Mouse (Mus musculus) heart, embryonic 16.5 days (tissue): ENCODE data around the gene Fdxacb1. TPM values are rescaled to one million over a fixed set of nuclear protein-coding genes. Genes with fewer than 3 reads are reported as not detected.

Experiments used
- ATAC-seq: fragments of 200-750 bp; cut with Nextera tagmentation; replicated peaks from 2 replicates; pipeline ENCODE4 v1.8.0; 2017; ENCODE audit warnings: moderate number of reproducible peaks; ENCODE audit not compliant: insufficient read depth, low FRiP score; ENCODE audit errors: extremely low read depth
- H3K27ac ChIP-seq: fragments of 300-500 bp; sonication (generic); 2 replicates; pipeline ENCODE4 v1.5.1; 2014; ENCODE audit warnings: mild to moderate bottlenecking, low read length, control low read depth, moderate library complexity
- H3K27me3 ChIP-seq: fragments of 300-500 bp; sonication (generic); 2 replicates; pipeline ENCODE4 v1.6.1; 2014; ENCODE audit warnings: low read length, mixed read lengths; ENCODE audit not compliant: control insufficient read depth, insufficient read depth
- H3K36me3 ChIP-seq: fragments of 300-500 bp; sonication (generic); 2 replicates; pipeline ENCODE4 v1.6.1; 2014; ENCODE audit not compliant: control insufficient read depth, insufficient read depth
- H3K4me1 ChIP-seq: fragments of 300-500 bp; sonication (generic); 2 replicates; pipeline ENCODE4 v1.6.1; 2014; ENCODE audit warnings: low read length, mixed read lengths; ENCODE audit not compliant: control insufficient read depth, insufficient read depth
- H3K4me2 ChIP-seq: fragments of 300-500 bp; sonication (generic); 2 replicates; pipeline ENCODE4 v1.6.1; 2014; ENCODE audit warnings: low read depth, mild to moderate bottlenecking, control low read depth, low read length
- H3K4me3 ChIP-seq: fragments of 300-500 bp; sonication (generic); 2 replicates; pipeline ENCODE4 v1.5.1; 2014; ENCODE audit warnings: mild to moderate bottlenecking, control low read depth, low read length
- H3K9ac ChIP-seq: fragments of 300-500 bp; sonication (generic); 2 replicates; pipeline ENCODE4 v1.6.1; 2014; ENCODE audit warnings: low read length, control low read depth
- H3K9me3 ChIP-seq: fragments of 300-500 bp; sonication (generic); replicated peaks from 2 replicates; pipeline ENCODE4 v1.6.1; 2016; ENCODE audit warnings: low read length; ENCODE audit not compliant: control insufficient read depth
- WGBS: fragments of 180-500 bp; shearing (Covaris S2); extraction: QIAGEN DNeasy Blood & Tissue Kit; methylation state at CpG from one replicate; pipeline ENCODE4 v1.1.7; 2014; 5-methylcytosine and 5-hydroxymethylcytosine counted together
- polyA plus RNA-seq: library from polyadenylated mRNA; unstranded; fragments of >200 nt; fragmentation: Nextera tagmentation; extraction: Ambion mirVana; gene quantifications from 2 replicates; pipeline ENCODE4 v1.2.1, GENCODE M21; 2015

Gene Fdxacb1
- polyA plus RNA-seq, 1 experiment from 2014 or later, result 11.0 TPM

- Histone ChIP-seq H3K4me3 (no peak overlapping the region), H3K9ac (no peak overlapping the region), H3K9me3 (no peaks in the 10 kb centered on the region), H3K27me3 (no peaks in the 10 kb centered on the region), H3K4me2 (no peak overlapping the region), H3K27ac (no peak overlapping the region), H3K36me3 (peaks cover 13% of the 10 kb centered on the region), H3K4me1 (peaks cover 3% of the 10 kb centered on the region; the same call in 1 of the 2 replicates)
- no peak for ATAC-seq
- WGBS, result 58% methylated on average over 5 of the region's 5 CpGs
These were observed 11.3 kb upstream of the Fdxacb1 start for GRCm38 (mm10) chr9:50756711-50757110.

GRCm38 (mm10) chr9:50761520-50762243 is 6.4 kb upstream of the Fdxacb1 start:
- Histone ChIP-seq H3K4me1 (no peaks in the 10 kb centered on the region), H3K4me2 (no peak overlapping the region), H3K36me3 (peaks cover 3% of the 10 kb centered on the region), H3K9ac (no peak overlapping the region), H3K4me3 (no peak overlapping the region), H3K27ac (no peak overlapping the region), H3K27me3 (no peaks in the 10 kb centered on the region), H3K9me3 (no peaks in the 10 kb centered on the region)
- WGBS, result 60% methylated on average over 6 of the region's 6 CpGs
- ATAC-seq, result no peak

DNA sequence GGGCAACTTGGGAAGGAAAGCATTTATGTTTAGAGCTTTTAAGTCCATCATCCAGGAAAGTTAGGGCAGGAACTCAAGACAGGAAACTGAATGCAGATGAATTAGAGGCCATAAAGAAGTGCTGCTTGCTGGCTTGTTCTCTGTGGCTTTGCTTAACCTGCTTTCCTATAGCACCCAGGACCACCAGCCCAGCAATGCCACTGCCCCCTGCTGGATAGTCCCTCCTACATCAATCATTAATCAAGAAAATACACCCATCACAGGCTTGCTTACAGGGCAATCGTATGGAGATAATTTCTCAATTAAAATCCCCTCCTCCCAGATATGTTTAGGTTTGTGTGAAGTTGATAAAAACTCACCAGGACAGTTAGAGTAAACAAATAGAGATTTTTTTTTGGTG is 4.7 kb upstream of the Fdxacb1 start:
- Histone ChIP-seq H3K9me3 (no peaks in the 10 kb centered on the region), H3K4me2 (no peak overlapping the region), H3K27me3 (no peaks in the 10 kb centered on the region), H3K36me3 (peaks cover 2% of the 10 kb centered on the region; the same call in 1 of the 2 replicates), H3K9ac (no peak overlapping the region), H3K4me1 (peaks cover 5% of the 10 kb centered on the region; the same call in 1 of the 2 replicates), H3K4me3 (no peak overlapping the region), H3K27ac (no peak overlapping the region)
- ATAC-seq, result no peak
- WGBS, result 64% methylated on average over 1 of the region's 1 CpGs

- peak; percentile 20 for ATAC-seq
- H3K27me3 ChIP-seq, result no peaks in the 10 kb centered on the region
- peaks cover 13% of the 10 kb centered on the region for H3K4me1 ChIP-seq
- WGBS, result 5% methylated on average over 17 of the region's 17 CpGs
- H3K4me3 ChIP-seq, result peak overlapping the region; percentile 66
- H3K27ac ChIP-seq, result peak overlapping the region; percentile 96
- no peaks in the 10 kb centered on the region for H3K9me3 ChIP-seq
- peak overlapping the region; percentile 80 for H3K4me2 ChIP-seq
- peak overlapping the region; percentile 72 for H3K9ac ChIP-seq
- peaks cover 7% of the 10 kb centered on the region; the same call in 1 of the 2 replicates for H3K36me3 ChIP-seq
These were observed 417 bp upstream of the Fdxacb1 start for GRCm38 (mm10) chr9:50767531-50768106.

DNA sequence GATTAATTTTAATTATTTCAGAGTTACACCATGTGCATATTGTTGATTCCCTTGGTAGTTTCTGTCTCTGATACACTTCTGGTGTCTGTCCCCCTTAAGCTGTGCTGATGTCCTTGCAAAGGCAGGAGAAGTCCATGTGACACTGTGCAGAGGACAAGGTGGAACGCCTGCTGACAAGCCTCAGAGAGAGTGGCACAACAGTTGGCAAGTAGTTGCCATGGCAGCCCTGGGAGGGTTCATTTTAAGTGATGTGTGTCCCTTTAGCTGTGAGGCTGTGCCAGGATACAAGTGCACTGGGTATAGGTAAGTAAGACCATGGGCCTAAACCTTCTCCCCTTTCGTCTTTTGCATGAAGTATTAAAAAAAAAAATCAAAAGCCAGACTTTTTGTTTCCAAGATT is 2.0 kb downstream of the Fdxacb1 start:
- no peaks in the 10 kb centered on the region for H3K9me3 ChIP-seq
- H3K27me3 ChIP-seq, result no peaks in the 10 kb centered on the region
- no peak overlapping the region for H3K4me3 ChIP-seq
- no peak overlapping the region for H3K27ac ChIP-seq
- 0 out of 2 replicates have a peak, but pooled peaks cover 5% of the 10 kb centered on the region for H3K36me3 ChIP-seq
- 72% methylated on average over 2 of the region's 2 CpGs for WGBS
- no peak overlapping the region for H3K4me2 ChIP-seq
- H3K9ac ChIP-seq, result no peak overlapping the region
- no peak for ATAC-seq
- peaks cover 17% of the 10 kb centered on the region for H3K4me1 ChIP-seq

DNA sequence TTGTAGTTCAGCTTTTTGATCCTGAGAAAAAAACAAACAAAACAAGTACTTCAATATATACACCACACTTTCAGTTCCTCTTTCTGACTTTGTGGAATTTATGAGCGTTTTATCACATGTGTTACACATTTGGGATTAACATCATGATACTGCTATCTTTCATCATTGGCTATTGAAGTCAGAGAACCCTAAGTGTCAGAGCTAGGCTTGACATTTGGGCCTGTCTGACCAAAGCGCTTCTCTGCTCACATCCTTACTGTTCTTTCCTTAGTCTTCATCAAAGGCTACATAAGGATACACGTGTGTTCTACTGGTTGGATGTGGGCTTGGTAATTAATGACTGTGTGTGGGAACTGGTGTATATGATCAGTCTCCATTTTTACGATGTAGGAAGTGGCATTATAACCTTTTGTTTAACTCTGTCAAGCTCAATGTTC is 6.0 kb downstream of the Fdxacb1 start:
- Histone ChIP-seq H3K36me3 (peaks cover 13% of the 10 kb centered on the region), H3K9me3 (no peaks in the 10 kb centered on the region), H3K4me1 (peaks cover 18% of the 10 kb centered on the region), H3K4me2 (peak overlapping the region; percentile 74; the same call in 1 of the 2 replicates), H3K27me3 (no peaks in the 10 kb centered on the region), H3K27ac (no peak overlapping the region), H3K9ac (no peak overlapping the region; the same call in 1 of the 2 replicates), H3K4me3 (no peak overlapping the region)
- 62% methylated on average over 4 of the region's 4 CpGs for WGBS
- ATAC-seq, result no peak

DNA sequence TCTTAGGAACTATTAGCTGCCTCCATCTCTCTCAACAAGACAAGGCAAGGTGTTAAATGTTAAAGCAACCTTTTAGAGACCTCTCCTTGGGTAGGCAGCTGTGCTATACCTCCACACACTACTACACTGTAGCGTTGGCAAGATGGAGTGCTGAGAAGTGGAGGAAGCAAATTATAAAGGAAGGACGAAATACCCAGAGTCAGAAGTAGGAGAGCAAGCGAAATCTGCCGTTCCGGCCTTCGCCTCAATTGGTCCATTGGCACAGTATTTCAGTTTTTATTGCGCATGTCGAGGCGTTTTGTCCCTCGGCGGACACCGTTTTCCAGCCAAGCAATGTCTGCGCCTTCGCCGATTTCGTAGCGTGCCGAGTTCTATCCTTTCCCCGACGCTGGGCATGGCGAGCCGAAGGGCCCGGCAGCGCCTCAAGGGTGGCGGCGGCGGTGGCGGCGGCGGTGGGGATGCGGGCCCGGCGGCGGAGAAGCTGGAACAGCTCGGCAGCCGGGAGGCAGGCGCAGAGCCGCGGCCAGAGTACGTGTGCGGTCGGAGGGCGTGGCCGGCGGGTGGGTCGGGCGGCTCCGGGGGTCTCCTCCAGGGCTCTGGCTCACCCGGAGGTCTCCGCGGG is 7.1 kb downstream of the Fdxacb1 start, which contains the start of the genes Alg9 and 1110032A03Rik:
TSS of gene Alg9 (plus strand) at position 29 of the 622 bp plus-strand sequence.
TSS of gene 1110032A03Rik (minus strand) at position 530 of the 622 bp plus-strand sequence.
- peak within 1 kb of the TSS; percentile 74 for H3K4me2 ChIP-seq
- H3K4me3 ChIP-seq, result peak within 1 kb of the TSS; percentile 99
- H3K27me3 ChIP-seq, result no peaks in the 10 kb centered on the region
- under 1% methylated on average over 51 of the region's 51 CpGs for WGBS
- H3K9me3 ChIP-seq, result no peaks in the 10 kb centered on the region
- peak within 1 kb of the TSS; percentile 74 for H3K27ac ChIP-seq
- H3K36me3 ChIP-seq, result peaks cover 13% of the 10 kb centered on the region
- peaks cover 12% of the 10 kb centered on the region for H3K4me1 ChIP-seq
- ATAC-seq, result peak; percentile 72
- H3K9ac ChIP-seq, result peak within 1 kb of the TSS; percentile 93

GRCm38 (mm10) chr9:50775662-50776126 is 7.7 kb downstream of the Fdxacb1 start:
- Histone ChIP-seq H3K36me3 (peaks cover 17% of the 10 kb centered on the region), H3K9me3 (no peaks in the 10 kb centered on the region), H3K27ac (peak overlapping the region; percentile 74), H3K9ac (peak overlapping the region; percentile 93), H3K4me1 (peaks cover 12% of the 10 kb centered on the region), H3K27me3 (no peaks in the 10 kb centered on the region), H3K4me2 (peak overlapping the region; percentile 74), H3K4me3 (peak overlapping the region; percentile 99)
- 1% methylated on average over 30 of the region's 30 CpGs for WGBS
- peak; percentile 18 for ATAC-seq
